Mouse (Mus musculus): ENCODE results near the gene Cntn1.

DNA sequence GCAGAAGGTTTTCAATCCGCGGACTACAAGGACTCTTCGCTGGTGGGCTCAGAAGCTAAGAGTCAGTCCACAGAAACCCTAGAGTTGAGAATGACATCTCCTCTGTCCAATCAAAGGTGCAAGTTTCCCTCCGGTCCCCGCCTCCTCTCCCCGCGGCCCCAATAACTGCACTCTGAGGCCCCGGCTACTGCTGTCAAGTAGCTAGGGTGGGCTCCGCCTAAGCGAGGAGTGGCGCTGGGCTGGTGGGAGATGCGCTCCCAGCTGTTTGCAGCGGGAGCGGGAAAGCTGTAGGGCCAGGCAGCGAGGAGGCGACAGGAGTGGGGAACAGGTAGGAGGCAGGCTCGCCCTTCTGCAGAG, at the start of gene Cntn1:
- no peak for TF ChIP-seq CTCF (IDR thresholded peaks at IDR 0.05; ENCODE audit: low read depth, low read length)
- no peak for TF ChIP-seq EP300 (IDR thresholded peaks at IDR 0.05; ENCODE audit: insufficient read depth, low read depth, low read length)
- TF ChIP-seq POLR2A (IDR thresholded peaks at IDR 0.05; ENCODE audit: insufficient read depth, low read length): no peak
